Mouse (Mus musculus): Measurements from ENCODE around the gene Acap1. TPM values are rescaled to one million over a fixed set of nuclear protein-coding genes. Genes with fewer than 3 reads are reported as not detected.

Gene Acap1
- polyA plus RNA-seq, 1 experiment from 2014 or later: 3.6 TPM

DNA sequence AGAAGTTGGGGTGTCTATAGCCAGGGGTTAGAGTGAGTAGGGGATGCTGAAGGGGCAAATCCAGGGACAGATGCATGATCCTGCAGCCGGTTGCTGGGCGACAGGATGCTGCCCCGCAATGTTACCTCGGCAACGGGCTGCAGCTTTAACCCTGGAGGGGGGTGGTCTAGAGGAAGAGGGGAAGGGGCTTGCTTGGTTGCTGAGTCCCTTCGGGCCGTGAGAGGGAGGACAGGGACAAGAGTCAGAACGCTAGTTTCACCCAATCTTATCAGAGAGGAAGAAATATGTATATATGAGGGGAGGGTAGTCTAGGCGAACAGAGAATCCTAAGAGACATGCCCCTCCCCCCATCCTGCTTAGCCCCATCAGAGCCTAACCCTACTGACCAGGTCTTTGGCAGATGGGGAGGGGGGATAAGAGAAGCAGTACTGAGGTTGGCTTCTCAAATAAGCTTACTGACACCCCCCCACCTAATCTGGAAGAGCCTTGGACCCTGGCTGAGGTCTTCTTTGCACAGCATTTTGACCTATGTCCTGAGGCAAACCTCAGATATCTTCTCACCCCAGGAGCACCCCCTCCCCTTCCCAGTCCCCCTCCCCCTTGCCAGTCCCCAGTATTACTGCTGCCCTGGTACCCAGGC lies 59.9 kb downstream of the Acap1 start:
- Histone ChIP-seq H3K9ac (ENCODE audit: low read length) (no peak overlapping the region; the same call in 1 of the 2 replicates), H3K27me3 (ENCODE audit: control insufficient read depth, insufficient read depth, low read length) (peaks cover 44% of the 10 kb centered on the region), H3K36me3 (ENCODE audit: control insufficient read depth, insufficient read depth, low read length) (no peaks in the 10 kb centered on the region), H3K4me1 (ENCODE audit: control insufficient read depth in 2 of 2, insufficient read depth in 2 of 2, low read length in 2 of 2) (peaks cover 3 to 24% of the 10 kb centered on the region in 2 experiments; a peak in 3 of 4 replicates), H3K27ac (replicated peaks in 1 of 2; ENCODE audit: control insufficient read depth in 1 of 2, insufficient read depth in 1 of 2, low read depth in 2 of 2, low read length in 2 of 2) (no peak overlapping the region), H3K9me3 (ENCODE audit: control insufficient read depth, low read length) (no peaks in the 10 kb centered on the region), H3K4me2 (ENCODE audit: low read length) (0 out of 2 replicates have a peak overlapping the region, but pooled peaks have one; percentile 89), H3K4me3 (ENCODE audit: control insufficient read depth in 1 of 2, insufficient read depth in 1 of 2, low read depth in 1 of 2, low read length in 2 of 2) (no peak overlapping the region; a peak in 1 of 4 replicates)
- WGBS: 18% methylated on average over 9 of the region's 9 CpGs
- no peak for ATAC-seq (ENCODE audit: insufficient number of reproducible peaks, insufficient read depth, low FRiP score, low read depth)

DNA sequence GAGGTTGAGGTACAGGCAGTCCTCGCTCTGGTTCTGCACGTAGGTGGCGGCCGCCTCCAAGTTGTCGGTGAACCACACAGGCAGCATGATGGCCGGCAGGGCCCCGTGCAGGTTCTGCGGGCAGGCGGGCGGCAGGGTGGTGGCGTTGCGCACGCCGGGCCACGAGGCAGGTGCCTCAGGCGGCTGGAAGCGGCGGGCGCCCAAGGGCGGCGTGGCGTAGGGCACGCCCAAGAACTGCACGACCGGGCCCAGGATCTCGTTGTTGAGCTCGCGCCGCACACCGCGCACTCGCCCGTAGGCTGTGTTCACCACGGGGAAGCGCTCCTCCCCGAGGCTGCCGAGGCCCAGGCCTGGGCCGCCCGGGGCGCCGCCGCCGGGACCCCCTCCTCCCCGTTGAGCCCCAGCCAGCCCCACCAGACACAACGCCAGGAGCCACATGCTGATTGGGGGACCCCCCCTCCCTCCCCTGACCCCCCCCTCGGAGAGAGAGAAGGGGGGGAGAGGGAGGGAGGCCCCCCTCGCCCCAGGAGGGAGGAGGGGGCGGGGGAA lies 61.3 kb downstream of the Acap1 start:
- no peaks in the 10 kb centered on the region for H3K9me3 ChIP-seq (ENCODE audit: control insufficient read depth, low read length)

DNA sequence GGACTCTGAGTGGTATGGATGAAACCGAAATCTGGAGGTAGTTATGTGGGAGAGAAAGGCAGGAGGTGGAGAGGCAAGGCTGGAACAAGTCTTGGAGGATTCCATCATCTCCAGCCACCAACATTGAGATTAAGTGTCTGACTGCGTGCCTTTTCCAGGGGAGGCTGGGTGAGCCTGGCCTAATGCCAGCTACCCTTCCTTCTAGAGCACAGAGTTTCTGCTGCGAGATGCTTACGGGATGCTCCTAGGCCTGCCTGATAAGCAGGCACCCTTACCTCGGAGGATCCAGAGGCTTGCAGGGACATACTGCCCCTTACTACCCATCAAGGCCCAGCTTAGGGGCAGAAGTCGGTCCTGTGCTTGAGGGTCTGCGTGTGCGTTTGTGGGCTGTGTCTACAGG lies 61.8 kb downstream of the Acap1 start:
- WGBS: 41% methylated on average over 8 of the region's 8 CpGs
- no peak for ATAC-seq (ENCODE audit: insufficient number of reproducible peaks, insufficient read depth, low FRiP score, low read depth)
- Histone ChIP-seq H3K9me3 (ENCODE audit: control insufficient read depth, low read length) (no peaks in the 10 kb centered on the region), H3K4me3 (ENCODE audit: control insufficient read depth in 1 of 2, insufficient read depth in 1 of 2, low read depth in 1 of 2, low read length in 2 of 2) (peak overlapping the region; percentile 34 to 40), H3K36me3 (ENCODE audit: control insufficient read depth, insufficient read depth, low read length) (no peaks in the 10 kb centered on the region), H3K27ac (replicated peaks in 1 of 2; ENCODE audit: control insufficient read depth in 1 of 2, insufficient read depth in 1 of 2, low read depth in 2 of 2, low read length in 2 of 2) (no peak overlapping the region), H3K9ac (ENCODE audit: low read length) (peak overlapping the region; percentile 73), H3K4me2 (ENCODE audit: low read length) (peak overlapping the region; percentile 86), H3K4me1 (ENCODE audit: control insufficient read depth in 2 of 2, insufficient read depth in 2 of 2, low read length in 2 of 2) (peaks cover 3 to 18% of the 10 kb centered on the region in 2 experiments; a peak in 2 of 4 replicates), H3K27me3 (ENCODE audit: control insufficient read depth, insufficient read depth, low read length) (peaks cover 44% of the 10 kb centered on the region)

More for the DNA sequence above, 61.3 kb downstream of the Acap1 start:
- no peak overlapping the region for H3K27ac ChIP-seq (replicated peaks in 1 of 2; ENCODE audit: control insufficient read depth in 1 of 2, insufficient read depth in 1 of 2, low read depth in 2 of 2, low read length in 2 of 2)
- H3K9ac ChIP-seq (ENCODE audit: low read length): peak overlapping the region; percentile 73
- no peaks in the 10 kb centered on the region for H3K36me3 ChIP-seq (ENCODE audit: control insufficient read depth, insufficient read depth, low read length)
- WGBS: 6% methylated on average over 39 of the region's 48 CpGs
- peak overlapping the region; percentile 34 to 40 for H3K4me3 ChIP-seq (ENCODE audit: control insufficient read depth in 1 of 2, insufficient read depth in 1 of 2, low read depth in 1 of 2, low read length in 2 of 2)
- peaks cover 3 to 22% of the 10 kb centered on the region in 2 experiments; a peak in 3 of 4 replicates for H3K4me1 ChIP-seq (ENCODE audit: control insufficient read depth in 2 of 2, insufficient read depth in 2 of 2, low read length in 2 of 2)
- H3K4me2 ChIP-seq (ENCODE audit: low read length): peak overlapping the region; percentile 86
- peaks cover 44% of the 10 kb centered on the region for H3K27me3 ChIP-seq (ENCODE audit: control insufficient read depth, insufficient read depth, low read length)
- no peak for ATAC-seq (ENCODE audit: insufficient number of reproducible peaks, insufficient read depth, low FRiP score, low read depth)

Small RNA genes lying within 50 kb of the gene (microRNA-seq; reads per million reads assigned to microRNA genes)
- gene Mir6924: not detected

Other genes starting within 250 kb of the Acap1 start
- not detected in 2 replicates for gene Sox15, start 240.2 kb downstream of the Acap1 start, polyA plus RNA-seq (2014; fragmentation: Nextera tagmentation; extraction: Ambion mirVana)
- gene Mpdu1, start 232.9 kb downstream of the Acap1 start, polyA plus RNA-seq (2014; fragmentation: Nextera tagmentation; extraction: Ambion mirVana): 14.9 and 29.1 TPM in 2 replicates
- gene Cd68, start 229.4 kb downstream of the Acap1 start, polyA plus RNA-seq (2014; fragmentation: Nextera tagmentation; extraction: Ambion mirVana): 12.1 and 14.4 TPM in 2 replicates
- 313 and 403 TPM in 2 replicates for gene Eif4a1, start 223.1 kb downstream of the Acap1 start, polyA plus RNA-seq (2014; fragmentation: Nextera tagmentation; extraction: Ambion mirVana)
- 43.2 and 59.4 TPM in 2 replicates for gene Senp3, start 213.5 kb downstream of the Acap1 start, polyA plus RNA-seq (2014; fragmentation: Nextera tagmentation; extraction: Ambion mirVana)
- gene Tnfsf13, start 209.8 kb downstream of the Acap1 start, polyA plus RNA-seq (2014; fragmentation: Nextera tagmentation; extraction: Ambion mirVana): 0.24 and 0.63 TPM in 2 replicates
- gene Tnfsf12, start 199.7 kb downstream of the Acap1 start, polyA plus RNA-seq (2014; fragmentation: Nextera tagmentation; extraction: Ambion mirVana): 7.7 and 10.3 TPM in 2 replicates
- 2.5 and 6.8 TPM in 2 replicates for gene Tnfsfm13, start 199.4 kb downstream of the Acap1 start, polyA plus RNA-seq (2014; fragmentation: Nextera tagmentation; extraction: Ambion mirVana)
- gene Polr2a, start 136.9 kb downstream of the Acap1 start, polyA plus RNA-seq (2014; fragmentation: Nextera tagmentation; extraction: Ambion mirVana): 19.9 and 20.1 TPM in 2 replicates
- 0.13 TPM in 1 of 2 replicates, not detected in the other for gene Slc35g3, start 133.6 kb downstream of the Acap1 start, polyA plus RNA-seq (2014; fragmentation: Nextera tagmentation; extraction: Ambion mirVana)
- gene Zbtb4, start 129.6 kb downstream of the Acap1 start, polyA plus RNA-seq (2014; fragmentation: Nextera tagmentation; extraction: Ambion mirVana): 3.7 TPM in 2 replicates
- gene Chrnb1, start 99.6 kb downstream of the Acap1 start, polyA plus RNA-seq (2014; fragmentation: Nextera tagmentation; extraction: Ambion mirVana): 5.5 and 5.8 TPM in 2 replicates
- 2.0 and 2.1 TPM in 2 replicates for gene Fgf11, start 93.7 kb downstream of the Acap1 start, polyA plus RNA-seq (2014; fragmentation: Nextera tagmentation; extraction: Ambion mirVana)
- 1.7 and 1.8 TPM in 2 replicates for gene Tmem102, start 89.9 kb downstream of the Acap1 start, polyA plus RNA-seq (2014; fragmentation: Nextera tagmentation; extraction: Ambion mirVana)
- not detected in 2 replicates for gene Gm39566, start 80.2 kb downstream of the Acap1 start, polyA plus RNA-seq (2014; fragmentation: Nextera tagmentation; extraction: Ambion mirVana)
- not detected in 2 replicates for gene Spem2, start 77.1 kb downstream of the Acap1 start, polyA plus RNA-seq (2014; fragmentation: Nextera tagmentation; extraction: Ambion mirVana)
- not detected in 2 replicates for gene Spem1, start 73.4 kb downstream of the Acap1 start, polyA plus RNA-seq (2014; fragmentation: Nextera tagmentation; extraction: Ambion mirVana)
- 2.4 and 2.6 TPM in 2 replicates for gene Nlgn2, start 57.8 kb downstream of the Acap1 start, polyA plus RNA-seq (2014; fragmentation: Nextera tagmentation; extraction: Ambion mirVana)
- 340 and 379 TPM in 2 replicates for gene Tmem256, start 57.0 kb downstream of the Acap1 start, polyA plus RNA-seq (2014; fragmentation: Nextera tagmentation; extraction: Ambion mirVana)
- 66.5 and 75.8 TPM in 2 replicates for gene Plscr3, start 49.2 kb downstream of the Acap1 start, polyA plus RNA-seq (2014; fragmentation: Nextera tagmentation; extraction: Ambion mirVana)
- 0.15 TPM in 1 of 2 replicates, not detected in the other for gene Tnk1, start 36.8 kb downstream of the Acap1 start, polyA plus RNA-seq (2014; fragmentation: Nextera tagmentation; extraction: Ambion mirVana)
- not detected in 2 replicates for gene Tmem95, start 17.5 kb downstream of the Acap1 start, polyA plus RNA-seq (2014; fragmentation: Nextera tagmentation; extraction: Ambion mirVana)
- gene Kctd11, start 14.1 kb downstream of the Acap1 start, polyA plus RNA-seq (2014; fragmentation: Nextera tagmentation; extraction: Ambion mirVana): 2.6 and 2.8 TPM in 2 replicates
- 4.5 and 5.1 TPM in 2 replicates for gene 2810408A11Rik, start 5.4 kb upstream of the Acap1 start, polyA plus RNA-seq (2014; fragmentation: Nextera tagmentation; extraction: Ambion mirVana)
- gene Neurl4, start 5.5 kb upstream of the Acap1 start, polyA plus RNA-seq (2014; fragmentation: Nextera tagmentation; extraction: Ambion mirVana): 7.5 and 11.1 TPM in 2 replicates
- 45.2 and 46.8 TPM in 2 replicates for gene Gps2, start 18.3 kb upstream of the Acap1 start, polyA plus RNA-seq (2014; fragmentation: Nextera tagmentation; extraction: Ambion mirVana)
- 1,047 and 1,081 TPM in 2 replicates for gene Eif5a, start 26.4 kb upstream of the Acap1 start, polyA plus RNA-seq (2014; fragmentation: Nextera tagmentation; extraction: Ambion mirVana)
- 6.6 and 7.3 TPM in 2 replicates for gene Ybx2, start 40.3 kb upstream of the Acap1 start, polyA plus RNA-seq (2014; fragmentation: Nextera tagmentation; extraction: Ambion mirVana)
- 27.6 and 28.5 TPM in 2 replicates for gene Slc2a4, start 52.6 kb upstream of the Acap1 start, polyA plus RNA-seq (2014; fragmentation: Nextera tagmentation; extraction: Ambion mirVana)
- 1.2 and 2.4 TPM in 2 replicates for gene Cldn7, start 69.2 kb upstream of the Acap1 start, polyA plus RNA-seq (2014; fragmentation: Nextera tagmentation; extraction: Ambion mirVana)
- 22.3 and 26.0 TPM in 2 replicates for gene Ctdnep1, start 85.6 kb upstream of the Acap1 start, polyA plus RNA-seq (2014; fragmentation: Nextera tagmentation; extraction: Ambion mirVana)
- gene Elp5, start 87.0 kb upstream of the Acap1 start, polyA plus RNA-seq (2014; fragmentation: Nextera tagmentation; extraction: Ambion mirVana): 107 and 114 TPM in 2 replicates
- 454 and 540 TPM in 2 replicates for gene Gabarap, start 95.6 kb upstream of the Acap1 start, polyA plus RNA-seq (2014; fragmentation: Nextera tagmentation; extraction: Ambion mirVana)
- 22.2 and 27.5 TPM in 2 replicates for gene Phf23, start 100.2 kb upstream of the Acap1 start, polyA plus RNA-seq (2014; fragmentation: Nextera tagmentation; extraction: Ambion mirVana)
- gene Dvl2, start 105.1 kb upstream of the Acap1 start, polyA plus RNA-seq (2014; fragmentation: Nextera tagmentation; extraction: Ambion mirVana): 15.0 and 16.6 TPM in 2 replicates
- 185 and 198 TPM in 2 replicates for gene Acadvl, start 119.9 kb upstream of the Acap1 start, polyA plus RNA-seq (2014; fragmentation: Nextera tagmentation; extraction: Ambion mirVana)
- gene Dlg4, start 121.4 kb upstream of the Acap1 start, polyA plus RNA-seq (2014; fragmentation: Nextera tagmentation; extraction: Ambion mirVana): 3.4 and 6.0 TPM in 2 replicates
- not detected in 2 replicates for gene Asgr1, start 158.5 kb upstream of the Acap1 start, polyA plus RNA-seq (2014; fragmentation: Nextera tagmentation; extraction: Ambion mirVana)
- gene Asgr2, start 197.1 kb upstream of the Acap1 start, polyA plus RNA-seq (2014; fragmentation: Nextera tagmentation; extraction: Ambion mirVana): not detected in 2 replicates
- gene Mgl2, start 234.8 kb upstream of the Acap1 start, polyA plus RNA-seq (2014; fragmentation: Nextera tagmentation; extraction: Ambion mirVana): 0.16 and 0.20 TPM in 2 replicates